Mouse (Mus musculus): ENCODE measurements around the gene Atp5k. TPM values are rescaled to one million over a fixed set of nuclear protein-coding genes. Genes with fewer than 3 reads are reported as not detected.

Atp5k gene
- polyA plus RNA-seq (2015; fragmentation: Nextera tagmentation; extraction: Ambion mirVana) = 723 and 856 TPM in 2 replicates

- H3K4me2 ChIP-seq = peak within 1 kb of the TSS; percentile 89
- peaks cover 37% of the 10 kb centered on the region for H3K36me3 ChIP-seq
- peak within 1 kb of the TSS; percentile 48 for H3K27ac ChIP-seq (replicated peaks)
- under 1% methylated on average over 42 of the region's 42 CpGs for WGBS
- no peaks in the 10 kb centered on the region for H3K9me3 ChIP-seq
- H3K4me1 ChIP-seq = peaks cover 16% of the 10 kb centered on the region
- peak within 1 kb of the TSS; percentile 84 for H3K4me3 ChIP-seq
- H3K27me3 ChIP-seq (replicated peaks) = peaks cover 24% of the 10 kb centered on the region; the same call in 1 of the 2 replicates
- ATAC-seq (ENCODE audit: extremely low read depth, insufficient number of reproducible peaks, low FRiP score, low TSS enrichment) = peak; percentile 38; the same call in 1 of the 2 replicates
- H3K9ac ChIP-seq = peak within 1 kb of the TSS; percentile 97
Measured at GRCm38 (mm10) chr5:108433804-108434587, at the start of gene Atp5k. Gene Atp5k (minus strand): TSS chr5:108434448.

DNA sequence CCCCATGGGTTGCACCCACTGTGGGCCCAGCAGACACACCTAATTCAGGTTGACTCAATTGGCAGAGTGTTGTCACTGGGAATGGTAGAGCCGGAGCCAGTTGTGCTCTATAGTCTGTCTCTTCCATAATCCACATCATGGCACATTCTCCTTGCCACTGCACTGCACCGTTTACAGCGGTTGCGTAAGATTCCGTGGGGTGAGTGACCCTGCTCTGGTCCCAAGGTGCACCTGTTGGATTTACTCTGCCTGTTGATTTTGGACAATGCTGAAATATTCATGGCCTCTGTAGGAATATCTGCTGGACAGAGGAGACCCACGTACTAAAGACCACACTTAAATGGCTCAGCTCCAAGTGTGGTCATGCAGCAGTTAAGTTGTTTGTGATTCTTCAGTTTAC, 48.8 kb upstream of the Atp5k start:
- no peaks in the 10 kb centered on the region for H3K9me3 ChIP-seq
- no peak overlapping the region for H3K4me3 ChIP-seq
- peaks cover 66% of the 10 kb centered on the region for H3K36me3 ChIP-seq
- no peak for ATAC-seq (ENCODE audit: extremely low read depth, insufficient number of reproducible peaks, low FRiP score, low TSS enrichment)
- no peak overlapping the region for H3K9ac ChIP-seq
- WGBS = 92% methylated on average over 6 of the region's 6 CpGs
- no peaks in the 10 kb centered on the region for H3K4me1 ChIP-seq
- H3K27me3 ChIP-seq (replicated peaks) = no peaks in the 10 kb centered on the region
- H3K4me2 ChIP-seq = no peak overlapping the region
- H3K27ac ChIP-seq (replicated peaks) = no peak overlapping the region

GRCm38 (mm10) chr5:108475977-108476376, 41.7 kb upstream of the Atp5k start:
- no peaks in the 10 kb centered on the region for H3K9me3 ChIP-seq
- no peak overlapping the region for H3K9ac ChIP-seq
- peaks cover 81% of the 10 kb centered on the region for H3K36me3 ChIP-seq
- no peak overlapping the region for H3K27ac ChIP-seq (replicated peaks)
- no peaks in the 10 kb centered on the region for H3K4me1 ChIP-seq
- no peaks in the 10 kb centered on the region for H3K27me3 ChIP-seq (replicated peaks)
- no peak for ATAC-seq (ENCODE audit: extremely low read depth, insufficient number of reproducible peaks, low FRiP score, low TSS enrichment)
- 92% methylated on average over 3 of the region's 3 CpGs for WGBS
- no peak overlapping the region for H3K4me3 ChIP-seq
- H3K4me2 ChIP-seq = no peak overlapping the region

GRCm38 (mm10) chr5:108473737-108474136, 39.5 kb upstream of the Atp5k start:
- Histone ChIP-seq H3K9me3 (no peaks in the 10 kb centered on the region), H3K27ac (replicated peaks) (no peak overlapping the region), H3K36me3 (peaks cover 72% of the 10 kb centered on the region), H3K27me3 (replicated peaks) (no peaks in the 10 kb centered on the region), H3K4me3 (no peak overlapping the region), H3K9ac (no peak overlapping the region), H3K4me1 (peaks cover 3% of the 10 kb centered on the region; the same call in 1 of the 2 replicates), H3K4me2 (no peak overlapping the region)
- WGBS = 87% methylated on average over 4 of the region's 4 CpGs
- no peak for ATAC-seq (ENCODE audit: extremely low read depth, insufficient number of reproducible peaks, low FRiP score, low TSS enrichment)

DNA sequence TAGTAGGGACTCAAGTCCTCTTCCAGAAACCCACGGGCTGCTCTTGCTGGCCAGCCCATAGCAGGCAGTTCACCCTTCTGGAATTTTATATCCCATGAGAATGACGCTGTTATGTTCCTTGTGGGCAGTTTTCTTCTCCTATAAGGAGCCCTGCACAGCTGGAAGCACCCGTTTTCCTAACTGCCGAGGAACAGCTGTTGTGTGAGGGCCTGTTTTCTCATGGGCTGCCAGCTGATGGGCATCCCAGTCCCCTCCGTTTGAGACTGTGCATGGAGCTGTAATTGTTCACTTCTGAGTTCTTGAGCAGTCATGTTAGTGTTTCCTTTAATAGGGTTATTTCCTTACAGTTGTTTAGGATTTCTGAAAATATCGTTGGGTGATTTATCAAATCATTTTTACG, 35.4 kb upstream of the Atp5k start:
- Histone ChIP-seq H3K4me3 (no peak overlapping the region), H3K4me2 (no peak overlapping the region), H3K27me3 (replicated peaks) (no peaks in the 10 kb centered on the region), H3K27ac (replicated peaks) (no peak overlapping the region), H3K4me1 (peaks cover 34% of the 10 kb centered on the region), H3K9me3 (no peaks in the 10 kb centered on the region), H3K9ac (no peak overlapping the region), H3K36me3 (peaks cover 30% of the 10 kb centered on the region)
- no peak for ATAC-seq (ENCODE audit: extremely low read depth, insufficient number of reproducible peaks, low FRiP score, low TSS enrichment)
- WGBS = 78% methylated on average over 7 of the region's 7 CpGs

DNA sequence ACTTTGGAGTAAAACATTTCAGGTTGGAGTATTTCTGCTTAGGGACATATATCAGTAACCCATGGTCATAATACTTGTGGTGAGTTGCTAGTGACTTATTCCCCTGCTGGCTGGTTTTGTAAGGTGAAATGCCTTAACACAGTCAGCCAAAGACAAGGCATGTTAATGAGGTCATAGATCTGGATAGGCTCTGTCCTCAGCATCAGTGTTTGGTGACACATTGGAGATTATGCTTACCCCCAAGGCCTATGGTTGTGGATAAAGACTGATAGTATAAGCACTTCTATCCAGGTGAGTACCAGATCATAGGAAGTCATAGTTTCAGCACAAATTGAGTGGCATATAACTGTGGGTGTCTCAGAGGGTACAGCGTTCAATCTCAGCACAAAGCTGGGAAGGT, 32.4 kb upstream of the Atp5k start:
- Histone ChIP-seq H3K4me3 (no peak overlapping the region), H3K9me3 (no peaks in the 10 kb centered on the region), H3K27me3 (replicated peaks) (no peaks in the 10 kb centered on the region), H3K4me1 (peaks cover 62% of the 10 kb centered on the region), H3K9ac (no peak overlapping the region), H3K4me2 (peak overlapping the region; percentile 25), H3K36me3 (peaks cover under 1% of the 10 kb centered on the region), H3K27ac (replicated peaks) (no peak overlapping the region)
- no peak for ATAC-seq (ENCODE audit: extremely low read depth, insufficient number of reproducible peaks, low FRiP score, low TSS enrichment)
- WGBS = 98% methylated on average over 1 of the region's 1 CpGs

DNA sequence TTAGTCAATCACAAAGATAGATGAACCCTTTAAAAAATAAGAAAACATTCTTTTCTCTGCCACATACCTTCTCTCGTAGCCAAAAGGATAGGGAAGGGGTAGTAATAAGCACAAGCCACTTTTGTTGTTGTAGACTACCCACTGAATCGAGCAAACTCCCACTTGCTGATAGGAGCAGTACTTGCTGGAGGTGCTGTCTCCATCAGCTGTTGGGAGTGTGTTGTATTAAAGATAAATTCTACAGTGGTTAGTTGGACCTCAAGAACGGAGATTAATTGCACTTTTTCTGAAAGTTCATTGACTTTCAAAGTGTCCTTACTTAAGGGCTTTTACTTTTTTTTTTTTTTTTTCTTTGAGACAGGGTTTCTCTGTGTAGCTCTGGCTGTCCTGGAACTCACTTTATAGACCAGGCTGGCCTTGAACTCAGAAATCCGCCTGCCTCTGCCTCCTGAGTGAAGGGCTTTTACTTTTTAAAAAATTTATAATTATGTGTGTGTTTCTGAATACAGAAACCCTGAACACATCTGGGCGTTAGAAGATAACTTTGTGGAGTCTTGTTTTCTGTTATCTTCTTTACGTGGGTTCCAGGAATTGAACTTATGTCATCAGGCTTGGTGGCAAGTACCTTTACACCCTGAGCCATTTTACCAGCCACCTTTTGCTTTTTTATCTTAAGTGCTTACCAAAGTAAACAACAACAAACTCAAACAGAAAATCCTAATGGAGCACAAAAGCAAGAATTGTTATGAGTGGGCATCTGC, 31.1 kb upstream of the Atp5k start:
- Histone ChIP-seq H3K4me1 (peaks cover 66% of the 10 kb centered on the region), H3K9ac (no peak overlapping the region), H3K4me2 (peak overlapping the region; percentile 25; the same call in 1 of the 2 replicates), H3K9me3 (no peaks in the 10 kb centered on the region), H3K4me3 (no peak overlapping the region), H3K27ac (replicated peaks) (no peak overlapping the region), H3K27me3 (replicated peaks) (no peaks in the 10 kb centered on the region), H3K36me3 (no peaks in the 10 kb centered on the region)
- no peak for ATAC-seq (ENCODE audit: extremely low read depth, insufficient number of reproducible peaks, low FRiP score, low TSS enrichment)
- 54% methylated on average over 6 of the region's 6 CpGs for WGBS

DNA sequence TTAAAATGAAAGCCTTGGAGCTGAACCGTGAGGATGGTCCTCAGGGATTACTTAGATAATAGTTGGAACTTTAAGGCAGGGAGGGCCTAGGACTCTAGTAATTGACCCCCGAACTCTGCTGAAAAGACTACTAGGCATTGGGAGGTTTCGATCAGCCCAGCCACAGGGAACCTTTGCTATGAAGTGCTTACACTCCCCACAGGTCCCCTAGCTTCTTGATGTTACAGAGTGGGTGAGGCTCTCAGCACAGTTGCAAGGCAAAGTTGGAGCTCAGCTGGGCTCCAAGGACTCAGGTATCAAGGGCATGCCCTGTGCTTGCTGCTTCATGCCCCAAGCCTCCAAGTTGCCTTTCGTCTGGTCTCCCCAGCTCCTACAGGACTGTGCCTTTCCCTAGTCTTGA, 28.2 kb upstream of the Atp5k start:
- H3K4me3 ChIP-seq = peak overlapping the region; percentile 91
- no peaks in the 10 kb centered on the region for H3K9me3 ChIP-seq
- H3K9ac ChIP-seq = peak overlapping the region; percentile 99
- no peaks in the 10 kb centered on the region for H3K36me3 ChIP-seq
- WGBS = 49% methylated on average over 4 of the region's 4 CpGs
- ATAC-seq (ENCODE audit: extremely low read depth, insufficient number of reproducible peaks, low FRiP score, low TSS enrichment) = no peak
- peaks cover 61% of the 10 kb centered on the region for H3K4me1 ChIP-seq
- peak overlapping the region; percentile 99 for H3K4me2 ChIP-seq
- peaks cover 17% of the 10 kb centered on the region for H3K27me3 ChIP-seq (replicated peaks)
- H3K27ac ChIP-seq (replicated peaks) = peak overlapping the region; percentile 82

- Histone ChIP-seq H3K9ac (peak within 1 kb of the TSS; percentile 99), H3K4me2 (peak within 1 kb of the TSS; percentile 99), H3K27me3 (replicated peaks) (peaks cover 17% of the 10 kb centered on the region), H3K9me3 (no peaks in the 10 kb centered on the region), H3K27ac (replicated peaks) (peak within 1 kb of the TSS; percentile 82), H3K4me3 (peak within 1 kb of the TSS; percentile 91), H3K36me3 (no peaks in the 10 kb centered on the region), H3K4me1 (peaks cover 50% of the 10 kb centered on the region)
- WGBS = under 1% methylated on average over 50 of the region's 62 CpGs
- peak; percentile 96 for ATAC-seq (ENCODE audit: extremely low read depth, insufficient number of reproducible peaks, low FRiP score, low TSS enrichment)
Measured at GRCm38 (mm10) chr5:108461082-108462065, 27.1 kb upstream of the Atp5k start, which contains the start of gene Pcgf3. Gene Pcgf3 (plus strand): TSS chr5:108461232.

GRCm38 (mm10) chr5:108460461-108460860, 26.2 kb upstream of the Atp5k start:
- Histone ChIP-seq H3K4me3 (peak overlapping the region; percentile 91), H3K4me1 (peaks cover 41% of the 10 kb centered on the region), H3K4me2 (peak overlapping the region; percentile 99), H3K27ac (replicated peaks) (no peak overlapping the region), H3K36me3 (no peaks in the 10 kb centered on the region), H3K9me3 (no peaks in the 10 kb centered on the region), H3K9ac (peak overlapping the region; percentile 74), H3K27me3 (replicated peaks) (peaks cover 17% of the 10 kb centered on the region)
- no peak for ATAC-seq (ENCODE audit: extremely low read depth, insufficient number of reproducible peaks, low FRiP score, low TSS enrichment)
- 40% methylated on average over 6 of the region's 6 CpGs for WGBS

Data from heart, embryonic 13.5 days (tissue).